Mouse (Mus musculus) liver, embryonic 13.5 days (tissue): ENCODE measurements around the gene Pithd1. TPM values are rescaled to one million over a fixed set of nuclear protein-coding genes. Genes with fewer than 3 reads are reported as not detected.
A peak's percentile ranks its signal among the peaks of the same experiment; 100 is the strongest.

Experiments
- ATAC-seq: fragments of 200-750 bp; cut with Nextera tagmentation; 2 replicates; pipeline ENCODE4 v1.8.0; 2017; ENCODE audit warnings: low read depth, mild to moderate bottlenecking, moderate number of reproducible peaks, moderate library complexity
- DNase-seq: peaks from one replicate; pipeline ENCODE4 v3.0.0; 2022
- H3K27ac ChIP-seq: fragments of 300-500 bp; sonication (generic); 2 replicates; pipeline ENCODE4 v1.5.1; 2015; ENCODE audit warnings: moderate library complexity, mild to moderate bottlenecking, inconsistent platforms
- H3K27me3 ChIP-seq: fragments of 300-500 bp; sonication (generic); 2 replicates; pipeline ENCODE4 v1.6.1; 2015; ENCODE audit warnings: mild to moderate bottlenecking, inconsistent platforms
- H3K36me3 ChIP-seq: fragments of 300-500 bp; sonication (generic); 2 replicates; pipeline ENCODE4 v1.6.1; 2015; ENCODE audit warnings: mild to moderate bottlenecking, inconsistent platforms
- H3K4me1 ChIP-seq: fragments of 300-500 bp; sonication (generic); replicated peaks from 2 replicates; pipeline ENCODE4 v1.6.1; 2015; ENCODE audit warnings: inconsistent platforms
- H3K4me2 ChIP-seq: fragments of 300-500 bp; sonication (generic); 2 replicates; pipeline ENCODE4 v1.6.1; 2015; ENCODE audit warnings: inconsistent platforms, mild to moderate bottlenecking, moderate library complexity
- H3K4me3 ChIP-seq: fragments of 300-500 bp; sonication (generic); replicated peaks from 2 replicates; pipeline ENCODE4 v1.5.1; 2015; ENCODE audit warnings: mild to moderate bottlenecking, inconsistent platforms
- H3K9ac ChIP-seq: fragments of 300-500 bp; sonication (generic); 2 replicates; pipeline ENCODE4 v1.6.1; 2015; ENCODE audit warnings: mild to moderate bottlenecking, inconsistent platforms
- H3K9me3 ChIP-seq: fragments of 300-500 bp; sonication (generic); replicated peaks from 2 replicates; pipeline ENCODE4 v1.6.1; 2016; ENCODE audit warnings: inconsistent platforms
- WGBS: fragments of 180-500 bp; shearing (Covaris S2); methylation state at CpG from one replicate; pipeline ENCODE4 v1.1.7; 2015; ENCODE audit not compliant: insufficient replicate concordance; 5-methylcytosine and 5-hydroxymethylcytosine counted together
- polyA plus RNA-seq: library from polyadenylated mRNA; unstranded; fragments of >200 nt; fragmentation: Nextera tagmentation; extraction: Ambion mirVana; gene quantifications from 2 replicates; pipeline ENCODE4 v1.2.1, GENCODE M21; 2015

Pithd1 gene
- polyA plus RNA-seq, 1 experiment from 2014 or later: 99.8 TPM

- Histone ChIP-seq H3K4me1 (peaks cover 21% of the 10 kb centered on the region), H3K27ac (no peak overlapping the region), H3K27me3 (no peaks in the 10 kb centered on the region), H3K4me2 (no peak overlapping the region), H3K36me3 (peaks cover 77% of the 10 kb centered on the region), H3K9ac (no peak overlapping the region), H3K4me3 (no peak overlapping the region), H3K9me3 (peaks cover 6% of the 10 kb centered on the region)
- ATAC-seq (no peak), DNase-seq (no peak)
- 78% methylated on average over 9 of the region's 9 CpGs for WGBS
Measured at GRCm38 (mm10) chr4:135955886-135956285, 31.2 kb downstream of the Pithd1 start.

GRCm38 (mm10) chr4:135954241-135954640, 32.8 kb downstream of the Pithd1 start:
- Histone ChIP-seq H3K9ac (no peak overlapping the region), H3K4me1 (peaks cover 24% of the 10 kb centered on the region), H3K4me3 (no peak overlapping the region), H3K4me2 (no peak overlapping the region), H3K27me3 (no peaks in the 10 kb centered on the region), H3K27ac (peak overlapping the region; percentile 53; the same call in 1 of the 2 replicates), H3K9me3 (peaks cover 6% of the 10 kb centered on the region), H3K36me3 (peaks cover 66% of the 10 kb centered on the region)
- WGBS: 14% methylated on average over 2 of the region's 2 CpGs
- DNase-seq (no peak), ATAC-seq (peak; percentile 49)

- WGBS: 68% methylated on average over 3 of the region's 3 CpGs
- H3K36me3 ChIP-seq: peaks cover 61% of the 10 kb centered on the region
- H3K27me3 ChIP-seq: no peaks in the 10 kb centered on the region
Measured at GRCm38 (mm10) chr4:135953179-135953578, 33.9 kb downstream of the Pithd1 start.

GRCm38 (mm10) chr4:135951505-135951904, 35.6 kb downstream of the Pithd1 start:
- H3K9me3 ChIP-seq: peaks cover 6% of the 10 kb centered on the region
- no peaks in the 10 kb centered on the region for H3K27me3 ChIP-seq
- 79% methylated on average over 3 of the region's 3 CpGs for WGBS
- H3K9ac ChIP-seq: no peak overlapping the region
- ATAC-seq (no peak), DNase-seq (no peak)
- peaks cover 52% of the 10 kb centered on the region for H3K36me3 ChIP-seq
- H3K4me3 ChIP-seq: no peak overlapping the region
- no peak overlapping the region for H3K4me2 ChIP-seq
- H3K27ac ChIP-seq: no peak overlapping the region
- H3K4me1 ChIP-seq: peaks cover 38% of the 10 kb centered on the region

More at GRCm38 (mm10) chr4:135953179-135953578, 33.9 kb downstream of the Pithd1 start:
- ATAC-seq (no peak), DNase-seq (no peak)
- no peak overlapping the region for H3K4me2 ChIP-seq
- no peak overlapping the region for H3K4me3 ChIP-seq
- H3K9me3 ChIP-seq: peaks cover 6% of the 10 kb centered on the region
- H3K27ac ChIP-seq: no peak overlapping the region
- no peak overlapping the region for H3K9ac ChIP-seq
- H3K4me1 ChIP-seq: peaks cover 25% of the 10 kb centered on the region

GRCm38 (mm10) chr4:135950365-135950764, 36.7 kb downstream of the Pithd1 start:
- H3K4me2 ChIP-seq: no peak overlapping the region
- peaks cover 43% of the 10 kb centered on the region for H3K36me3 ChIP-seq
- H3K9me3 ChIP-seq: peaks cover 6% of the 10 kb centered on the region
- DNase-seq: no peak
- no peak overlapping the region for H3K4me3 ChIP-seq
- no peak for ATAC-seq
- peaks cover 46% of the 10 kb centered on the region for H3K4me1 ChIP-seq
- WGBS: 83% methylated on average over 6 of the region's 6 CpGs
- H3K27me3 ChIP-seq: no peaks in the 10 kb centered on the region
- no peak overlapping the region for H3K27ac ChIP-seq
- H3K9ac ChIP-seq: no peak overlapping the region

GRCm38 (mm10) chr4:135949911-135950310, 37.2 kb downstream of the Pithd1 start:
- H3K4me2 ChIP-seq: no peak overlapping the region
- H3K9me3 ChIP-seq: peaks cover 6% of the 10 kb centered on the region
- no peak overlapping the region for H3K27ac ChIP-seq
- H3K27me3 ChIP-seq: no peaks in the 10 kb centered on the region
- DNase-seq: no peak
- no peak overlapping the region for H3K4me3 ChIP-seq
- WGBS: 64% methylated on average over 6 of the region's 6 CpGs
- H3K9ac ChIP-seq: no peak overlapping the region
- peaks cover 47% of the 10 kb centered on the region for H3K4me1 ChIP-seq
- no peak for ATAC-seq
- H3K36me3 ChIP-seq: peaks cover 39% of the 10 kb centered on the region

- Histone ChIP-seq H3K4me3 (no peak overlapping the region), H3K9ac (no peak overlapping the region), H3K27ac (no peak overlapping the region), H3K4me2 (no peak overlapping the region), H3K36me3 (peaks cover 35% of the 10 kb centered on the region), H3K4me1 (peaks cover 47% of the 10 kb centered on the region), H3K9me3 (peaks cover 6% of the 10 kb centered on the region), H3K27me3 (no peaks in the 10 kb centered on the region)
- no peak for DNase-seq
- WGBS: 87% methylated on average over 10 of the region's 10 CpGs
- ATAC-seq: no peak
Measured at GRCm38 (mm10) chr4:135949475-135949874, 37.6 kb downstream of the Pithd1 start.

- Histone ChIP-seq H3K27me3 (no peaks in the 10 kb centered on the region), H3K9ac (no peak overlapping the region), H3K4me3 (no peak overlapping the region), H3K4me2 (peak overlapping the region; percentile 89; the same call in 1 of the 2 replicates), H3K9me3 (peaks cover 6% of the 10 kb centered on the region), H3K36me3 (peaks cover 30% of the 10 kb centered on the region), H3K27ac (no peak overlapping the region), H3K4me1 (peaks cover 49% of the 10 kb centered on the region)
- 80% methylated on average over 8 of the region's 8 CpGs for WGBS
- no peak for ATAC-seq
- no peak for DNase-seq
Measured at GRCm38 (mm10) chr4:135948142-135948541, 38.9 kb downstream of the Pithd1 start.

GRCm38 (mm10) chr4:135946659-135947301, 40.3 kb downstream of the Pithd1 start:
- peaks cover 48% of the 10 kb centered on the region for H3K4me1 ChIP-seq
- no peaks in the 10 kb centered on the region for H3K27me3 ChIP-seq
- peak overlapping the region; percentile 89 for H3K4me2 ChIP-seq
- peak overlapping the region; percentile 91 for H3K9ac ChIP-seq
- peak; percentile 39 for ATAC-seq
- H3K9me3 ChIP-seq: peaks cover 5% of the 10 kb centered on the region
- peak overlapping the region; percentile 90 for H3K4me3 ChIP-seq
- DNase-seq: no peak
- peaks cover 16% of the 10 kb centered on the region for H3K36me3 ChIP-seq
- H3K27ac ChIP-seq: peak overlapping the region; percentile 75
- under 1% methylated on average over 28 of the region's 28 CpGs for WGBS

- WGBS: under 1% methylated on average over 23 of the region's 23 CpGs
- Histone ChIP-seq H3K27ac (peak within 1 kb of the TSS; percentile 77), H3K4me1 (peaks cover 48% of the 10 kb centered on the region), H3K4me2 (peak within 1 kb of the TSS; percentile 89), H3K9me3 (no peaks in the 10 kb centered on the region), H3K9ac (peak within 1 kb of the TSS; percentile 91), H3K27me3 (no peaks in the 10 kb centered on the region), H3K4me3 (peak within 1 kb of the TSS; percentile 90), H3K36me3 (peaks cover 11% of the 10 kb centered on the region)
- DNase-seq: peak; percentile 94
- ATAC-seq: peak; percentile 82
Measured at GRCm38 (mm10) chr4:135946278-135946658, 40.8 kb downstream of the Pithd1 start, which contains the start of gene Hmgcl. Gene Hmgcl (plus strand): TSS chr4:135946448.

GRCm38 (mm10) chr4:135945706-135946105, 41.4 kb downstream of the Pithd1 start:
- DNase-seq (no peak), ATAC-seq (peak; percentile 6; the same call in 1 of the 2 replicates)
- Histone ChIP-seq H3K36me3 (peaks cover 10% of the 10 kb centered on the region), H3K27me3 (no peaks in the 10 kb centered on the region), H3K4me2 (peak overlapping the region; percentile 89), H3K9me3 (no peaks in the 10 kb centered on the region), H3K4me3 (peak overlapping the region; percentile 90), H3K27ac (peak overlapping the region; percentile 77), H3K9ac (peak overlapping the region; percentile 43; the same call in 1 of the 2 replicates), H3K4me1 (peaks cover 48% of the 10 kb centered on the region)
- 64% methylated on average over 10 of the region's 10 CpGs for WGBS

- 37% methylated on average over 4 of the region's 4 CpGs for WGBS
- ATAC-seq: no peak
- DNase-seq: no peak
- no peak overlapping the region for H3K4me2 ChIP-seq
- H3K36me3 ChIP-seq: peaks cover 20% of the 10 kb centered on the region
- no peak overlapping the region for H3K27ac ChIP-seq
- H3K4me1 ChIP-seq: peaks cover 42% of the 10 kb centered on the region
- H3K9me3 ChIP-seq: no peaks in the 10 kb centered on the region
- H3K27me3 ChIP-seq: no peaks in the 10 kb centered on the region
- H3K9ac ChIP-seq: no peak overlapping the region
- no peak overlapping the region for H3K4me3 ChIP-seq
Measured at GRCm38 (mm10) chr4:135943389-135943788, 43.7 kb downstream of the Pithd1 start.
